In the genomic region with DNA sequence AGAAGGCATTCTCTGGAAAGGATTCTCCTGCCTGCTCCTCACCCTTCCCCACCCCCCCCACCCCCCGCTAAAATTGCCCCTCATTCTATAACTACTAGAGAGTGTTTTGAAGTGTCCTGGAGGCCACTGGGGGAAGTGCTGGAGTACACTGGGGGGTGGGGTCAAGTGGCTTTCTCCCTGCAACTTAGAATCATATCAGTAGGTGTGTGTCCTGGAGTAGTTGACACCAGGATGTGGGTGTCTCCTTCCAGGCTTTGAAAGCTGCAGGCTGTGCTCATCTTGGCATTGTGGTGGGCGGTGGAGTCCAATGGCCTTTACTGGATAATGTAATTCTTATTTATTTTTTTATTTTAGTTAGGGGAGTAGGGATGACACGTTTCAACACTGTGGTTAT, we compare ENCODE assay signal across 8 mouse cellular contexts. TPM values are rescaled to one million over a fixed set of nuclear protein-coding genes. Genes with fewer than 3 reads are reported as not detected.
A peak's percentile ranks its signal among the peaks of the same experiment; 100 is the strongest.
DNase-seq lines count a peak whose midpoint lies in the region; ATAC-seq and TF ChIP-seq lines count a peak whose summit lies in the region.

No protein-coding gene starts in this region.

- peak overlapping the region; percentile 86 for H3K27ac ChIP-seq in gastrocnemius, adult 2 months
- H3K27ac ChIP-seq in forebrain, postnatal 0 days (ENCODE audit: low read depth, low read length): no peak overlapping the region
- no peak overlapping the region for H3K27ac ChIP-seq in midbrain, embryonic 11.5 days (ENCODE audit: low read depth, low read length)

- no peaks in the 10 kb centered on the region for H3K9me3 ChIP-seq in forebrain, postnatal 0 days (ENCODE audit: low read length)
- no peaks in the 10 kb centered on the region for H3K9me3 ChIP-seq in midbrain, embryonic 11.5 days (ENCODE audit: control insufficient read depth, low read length)

- no peaks in the 10 kb centered on the region for H3K27me3 ChIP-seq in forebrain, postnatal 0 days (ENCODE audit: insufficient read depth, low read length)
- no peaks in the 10 kb centered on the region for H3K27me3 ChIP-seq in midbrain, embryonic 11.5 days (ENCODE audit: control insufficient read depth, insufficient read depth, low read length)

- H3K9ac ChIP-seq in forebrain, postnatal 0 days: no peak overlapping the region
- H3K9ac ChIP-seq in midbrain, embryonic 11.5 days (ENCODE audit: low read length): peak overlapping the region; percentile 60; the same call in 1 of the 2 replicates

- H3K4me3 ChIP-seq in gastrocnemius, adult 2 months: peak overlapping the region; percentile 74
- peak overlapping the region; percentile 33 for H3K4me3 ChIP-seq in forebrain, postnatal 0 days (ENCODE audit: low read depth, low read length)
- H3K4me3 ChIP-seq in midbrain, embryonic 11.5 days (ENCODE audit: low read depth, low read length): peak overlapping the region; percentile 41

- no peak for TF ChIP-seq CTCF in gastrocnemius, adult 2 months (IDR thresholded peaks at IDR 0.05)
- no peak for TF ChIP-seq CTCF in forebrain, postnatal 0 days (IDR thresholded peaks at IDR 0.05; ENCODE audit: low read depth)

- intact Hi-C loops in gastrocnemius, adult 2 months (cut with DNase I): no loop called here

- 52% methylated on average over 3 of the region's 3 CpGs for WGBS in forebrain, postnatal 0 days
- 45% methylated on average over 3 of the region's 3 CpGs for WGBS in midbrain, embryonic 11.5 days

- no peaks in the 10 kb centered on the region for H3K36me3 ChIP-seq in forebrain, postnatal 0 days (ENCODE audit: insufficient read depth)
- H3K36me3 ChIP-seq in midbrain, embryonic 11.5 days (ENCODE audit: control insufficient read depth, insufficient read depth, low read length): no peaks in the 10 kb centered on the region

- DNase-seq in gastrocnemius, adult 2 months: no peak
- no peak for DNase-seq in gastrocnemius, adult 8-10 months (ENCODE audit: low spot score in 2 of 2)
- DNase-seq in forebrain, postnatal 0 days: no peak
- peak; percentile 5 to 36 for DNase-seq in kidney, postnatal 25 days
- DNase-seq in midbrain, embryonic 11.5 days (ENCODE audit: low spot score, missing footprints): no peak
- no peak for DNase-seq in frontal cortex, postnatal 25 days (ENCODE audit: low spot score in 2 of 2)
- no peak for DNase-seq in spleen, postnatal 4 days (ENCODE audit: low spot score in 2 of 2)

- no peak for ATAC-seq in forebrain, postnatal 0 days
- ATAC-seq in midbrain, embryonic 11.5 days (ENCODE audit: low FRiP score): peak; percentile 66
- ATAC-seq in megakaryocyte, adult 5-6 weeks (ENCODE audit: poor library complexity, severe bottlenecking): no peak

- H3K4me2 ChIP-seq in forebrain, postnatal 0 days (ENCODE audit: low read depth): peak overlapping the region; percentile 60
- peak overlapping the region; percentile 75 for H3K4me2 ChIP-seq in midbrain, embryonic 11.5 days

- peaks cover 2% of the 10 kb centered on the region; the same call in 1 of the 2 replicates for H3K4me1 ChIP-seq in forebrain, postnatal 0 days (ENCODE audit: insufficient read depth)
- H3K4me1 ChIP-seq in midbrain, embryonic 11.5 days (ENCODE audit: control insufficient read depth, insufficient read depth, low read length): no peaks in the 10 kb centered on the region; the same call in 1 of the 2 replicates

RNA-seq across cellular contexts. Expression of a gene that starts 0.7 kb away (rescaled TPM):
- total RNA-seq in gastrocnemius, adult 2 months (2021): 1 to 10 TPM; 3.2 to 4.7 TPM
- total RNA-seq in gastrocnemius, adult 8-10 months (2022): 1 to 10 TPM; 2.3 to 3.3 (median 2.8) TPM
- 2.4 and 4.5 TPM in 2 replicates for total RNA-seq in forebrain, postnatal 0 days (2014; rRNA removed)
- polyA plus RNA-seq in forebrain, postnatal 0 days (2015; fragmentation: Nextera tagmentation; extraction: Ambion mirVana): 2.5 and 2.8 TPM in 2 replicates
- 2.5 and 3.5 TPM in 2 replicates for polyA plus RNA-seq in midbrain, embryonic 11.5 days (2014; fragmentation: Nextera tagmentation; extraction: Ambion mirVana)
- total RNA-seq in megakaryocyte, adult 5-6 weeks (2015): 0.23 TPM in 1 of 2 replicates, not detected in the other
- total RNA-seq in megakaryocyte, adult 5-6 weeks (2017): not detected in 2 replicates

Comparison
In these comparisons a context has a peak if more than half of its experiments do, and no peak if none do; other contexts are left out.
1. DNase-seq: peak in kidney, postnatal 25 days (2 of 2); none in gastrocnemius, adult 2 months (single experiment), gastrocnemius, adult 8-10 months (0 of 2), forebrain, postnatal 0 days (single experiment), midbrain, embryonic 11.5 days (single experiment), frontal cortex, postnatal 25 days (0 of 2) and spleen, postnatal 4 days (0 of 2).
2. Peak in every context shown above with its lines, with median percentiles within 50 percentile points of each other: H3K4me3 ChIP-seq.